Mouse (Mus musculus) mature B cell (primary cell): ENCODE results near the gene Gm48552.

Experiments used
- in situ Hi-C: fragments of 300-500 bp; cut with MboI; formaldehyde crosslinking; loops from 2 replicates; pipeline ENCODE4 v1.14.3; 2019

The Gm48552 gene

GRCm38 (mm10) chr10:81430831-81431525 lies 42.2 kb downstream of the Gm48552 start:
- in situ Hi-C loops: no loop called here

- in situ Hi-C loops: no loop called here
These were observed 42.8 kb downstream of the Gm48552 start for GRCm38 (mm10) chr10:81431526-81432168.

GRCm38 (mm10) chr10:81432169-81432867 lies 43.5 kb downstream of the Gm48552 start:
- in situ Hi-C loops: no loop called here

GRCm38 (mm10) chr10:81432868-81433262 lies 44.1 kb downstream of the Gm48552 start:
- in situ Hi-C loops: no loop called here

- in situ Hi-C loops: no loop called here
These were observed 44.9 kb downstream of the Gm48552 start for GRCm38 (mm10) chr10:81433541-81434289.

- in situ Hi-C loops: no loop called here
These were observed 45.8 kb downstream of the Gm48552 start for GRCm38 (mm10) chr10:81434361-81435263.

- in situ Hi-C loops: no loop called here
These were observed 46.6 kb downstream of the Gm48552 start for GRCm38 (mm10) chr10:81435436-81435835.
